Mouse (Mus musculus) kidney, adult 8-10 months (tissue): ENCODE measurements around the gene Bbof1.

Experiments
- DNase-seq, 2 experiments: peaks; one replicate each; pipeline ENCODE4 v3.0.0; 2022

Gene Bbof1

DNA sequence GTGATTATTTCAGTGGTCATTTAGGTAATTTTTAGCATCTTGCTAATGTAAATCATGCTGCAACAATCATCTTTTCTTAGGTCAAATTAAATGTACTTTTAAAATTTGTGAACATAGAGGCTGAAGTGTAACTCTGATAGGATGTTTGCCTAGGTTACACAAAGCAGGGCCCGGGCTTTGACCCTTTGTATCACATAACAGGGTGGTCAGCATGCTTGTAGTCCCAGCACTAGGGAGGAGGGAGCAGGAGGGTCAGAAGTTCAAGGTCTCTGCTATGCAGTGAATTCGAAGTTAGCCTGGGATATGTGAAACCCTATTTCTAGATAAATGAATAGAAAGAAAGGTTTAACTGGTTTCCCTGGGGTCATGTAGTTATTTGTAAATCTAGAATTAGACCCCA is 72.4 kb downstream of the Bbof1 start:
- DNase-seq: no peak

DNA sequence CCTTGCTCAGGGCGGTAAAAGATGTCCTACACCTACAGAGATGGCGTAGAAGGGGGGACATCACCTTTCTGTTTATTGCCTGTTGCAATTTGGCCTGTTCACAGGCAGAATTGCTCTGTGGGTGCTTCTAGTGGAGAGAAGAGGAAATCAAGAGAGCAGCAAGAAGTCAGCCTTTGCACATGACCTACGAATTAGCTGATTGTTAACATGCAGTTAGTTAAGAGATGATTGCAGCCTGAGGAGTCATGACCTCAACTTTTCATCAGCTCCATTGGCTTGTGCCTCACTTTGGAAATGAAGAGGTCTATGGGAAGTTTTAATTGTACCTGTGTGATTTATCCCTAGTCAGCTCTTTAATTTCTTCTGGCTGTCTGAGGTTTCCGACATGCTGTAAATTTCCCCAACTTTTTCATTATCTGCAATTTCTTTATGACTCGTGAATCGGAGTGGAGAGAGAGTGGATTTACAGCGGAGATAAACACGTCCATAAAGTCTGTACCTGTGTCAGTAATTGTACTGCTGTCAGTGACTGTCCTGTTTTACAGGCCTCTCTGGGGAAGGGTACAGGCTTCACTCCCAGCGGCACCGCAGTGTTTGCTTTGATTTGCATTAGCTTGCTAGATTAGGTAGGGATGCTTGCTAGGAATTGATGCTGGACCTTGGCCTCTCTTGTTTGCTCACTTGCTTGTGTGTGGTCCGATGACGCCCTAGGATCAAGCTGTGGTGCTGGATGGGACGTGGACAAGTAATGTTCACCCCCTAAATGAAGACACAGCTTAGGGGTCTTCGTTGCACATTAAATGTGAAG is 74.1 kb downstream of the Bbof1 start:
- DNase-seq: no peak

DNA sequence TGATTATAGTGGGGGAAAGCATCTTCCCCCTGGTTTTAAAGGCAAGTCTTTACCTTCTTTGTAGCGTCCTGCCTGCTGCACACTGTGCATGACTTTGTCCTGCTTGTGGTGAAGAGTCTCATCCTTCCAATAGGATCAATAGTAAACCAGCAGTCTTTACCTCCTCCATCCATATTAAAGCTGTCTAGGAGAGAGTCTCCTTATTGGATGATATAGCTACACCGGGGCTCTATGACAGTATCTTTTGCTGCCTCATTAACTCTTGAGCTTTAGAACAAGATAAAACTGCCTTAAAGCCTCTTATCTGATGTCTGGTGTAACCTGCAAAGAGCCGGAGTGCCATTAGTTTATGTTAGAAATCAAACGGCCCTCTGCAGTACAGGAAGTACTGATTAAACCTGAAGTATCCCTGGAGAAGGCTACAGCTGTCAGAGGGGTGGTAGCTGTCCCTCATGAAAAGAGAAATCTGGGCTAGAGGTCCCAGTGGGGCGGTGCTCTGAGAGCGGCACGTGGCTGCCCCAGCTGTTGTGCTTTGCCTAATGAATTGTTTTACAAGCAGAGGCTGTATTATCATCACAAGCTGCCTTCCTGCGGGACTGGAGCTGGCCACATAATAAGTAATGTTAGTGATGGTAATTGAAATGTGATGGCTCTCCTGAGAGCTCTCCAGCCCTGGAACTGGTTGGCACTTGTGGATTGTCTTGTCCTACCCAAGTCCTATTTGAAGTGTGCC is 78.6 kb downstream of the Bbof1 start:
- DNase-seq: peak in 1 of 2 experiments; percentile 6
